Mouse (Mus musculus) A20 (cell line): ENCODE data around the gene Mpi.
A peak's percentile ranks its signal among the peaks of the same experiment; 100 is the strongest.

ENCODE experiments used
- DNase-seq: peaks from one replicate; pipeline ENCODE4 v3.0.0-alpha.2; 2011; ENCODE audit warnings: low read depth, low spot score

Mpi gene

DNA sequence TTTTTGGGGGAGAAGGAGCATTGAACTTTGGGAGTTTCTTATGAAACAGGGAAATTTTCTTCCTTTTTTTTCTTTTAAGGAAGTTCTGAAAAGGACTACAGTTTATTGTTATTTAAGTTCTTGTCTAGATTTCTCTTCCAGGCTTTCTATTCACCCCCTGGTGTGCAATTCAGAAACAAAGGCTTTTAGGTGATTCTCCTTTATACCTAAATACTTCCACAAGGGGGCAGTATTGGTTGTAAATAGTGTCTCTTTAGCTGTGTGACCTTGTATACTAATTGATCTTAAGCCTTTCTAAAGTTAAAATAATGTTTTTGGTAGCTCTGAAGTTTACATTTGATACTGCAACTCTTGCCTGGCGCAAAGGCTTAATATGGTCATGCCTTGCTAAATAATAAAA is 28.8 kb downstream of the Mpi start:
- DNase-seq = peak; percentile 78

- peak; percentile 41 for DNase-seq
These were observed 29.7 kb downstream of the Mpi start for GRCm38 (mm10) chr9:57522861-57523246.

GRCm38 (mm10) chr9:57522114-57522860 is 30.3 kb downstream of the Mpi start:
- DNase-seq = peak; percentile 54

- peak; percentile 94 for DNase-seq
These were observed 31.3 kb downstream of the Mpi start, which contains the start of gene Cox5a for GRCm38 (mm10) chr9:57521056-57521911. TSS of gene Cox5a (plus strand) at chr9:57521274.

- DNase-seq = peak; percentile 49
These were observed 32.0 kb downstream of the Mpi start for GRCm38 (mm10) chr9:57520375-57521055.

DNA sequence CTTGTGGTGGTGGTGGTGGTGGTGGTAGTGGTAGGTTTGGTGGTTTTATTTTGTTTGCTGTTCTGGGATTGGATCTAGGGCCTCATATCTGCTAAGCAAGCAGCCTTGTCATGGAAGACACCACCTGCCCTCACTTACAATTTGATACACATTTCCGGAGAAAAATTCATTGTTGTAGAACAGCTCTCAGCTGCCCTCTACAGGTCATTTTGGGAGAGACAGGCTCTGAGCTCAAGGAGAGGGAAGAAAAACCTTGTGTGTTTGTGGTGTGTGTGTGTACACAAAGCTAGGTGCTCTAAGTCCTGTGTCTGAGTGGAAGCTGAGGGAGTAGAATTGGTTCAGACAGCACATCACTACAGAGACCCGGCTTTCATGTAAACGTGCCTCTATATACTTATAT is 35.5 kb downstream of the Mpi start:
- peak; percentile 79 for DNase-seq

DNA sequence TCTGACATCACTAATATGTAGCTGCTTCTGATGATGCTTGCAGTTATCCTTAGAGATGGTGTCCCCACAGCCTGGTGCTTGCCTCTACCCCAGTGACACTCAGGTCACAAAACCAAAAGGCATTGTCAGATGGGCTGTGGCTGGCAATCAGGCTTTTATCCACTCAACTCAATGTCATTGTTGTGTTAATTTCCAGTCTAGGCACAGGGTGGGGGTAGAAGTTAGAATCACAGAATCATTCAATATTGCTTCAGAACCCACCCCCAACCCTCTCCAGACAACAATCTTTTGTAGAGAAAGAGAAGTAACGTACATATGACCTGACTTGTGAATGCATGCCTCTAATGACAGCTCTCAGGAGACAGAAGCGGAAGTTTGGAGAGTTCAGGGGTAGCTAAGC is 42.0 kb downstream of the Mpi start:
- no peak for DNase-seq

GRCm38 (mm10) chr9:57505700-57506099 is 46.9 kb downstream of the Mpi start:
- no peak for DNase-seq

GRCm38 (mm10) chr9:57504891-57505290 is 47.7 kb downstream of the Mpi start:
- no peak for DNase-seq

GRCm38 (mm10) chr9:57504381-57504700 is 48.2 kb downstream of the Mpi start:
- DNase-seq = no peak

DNA sequence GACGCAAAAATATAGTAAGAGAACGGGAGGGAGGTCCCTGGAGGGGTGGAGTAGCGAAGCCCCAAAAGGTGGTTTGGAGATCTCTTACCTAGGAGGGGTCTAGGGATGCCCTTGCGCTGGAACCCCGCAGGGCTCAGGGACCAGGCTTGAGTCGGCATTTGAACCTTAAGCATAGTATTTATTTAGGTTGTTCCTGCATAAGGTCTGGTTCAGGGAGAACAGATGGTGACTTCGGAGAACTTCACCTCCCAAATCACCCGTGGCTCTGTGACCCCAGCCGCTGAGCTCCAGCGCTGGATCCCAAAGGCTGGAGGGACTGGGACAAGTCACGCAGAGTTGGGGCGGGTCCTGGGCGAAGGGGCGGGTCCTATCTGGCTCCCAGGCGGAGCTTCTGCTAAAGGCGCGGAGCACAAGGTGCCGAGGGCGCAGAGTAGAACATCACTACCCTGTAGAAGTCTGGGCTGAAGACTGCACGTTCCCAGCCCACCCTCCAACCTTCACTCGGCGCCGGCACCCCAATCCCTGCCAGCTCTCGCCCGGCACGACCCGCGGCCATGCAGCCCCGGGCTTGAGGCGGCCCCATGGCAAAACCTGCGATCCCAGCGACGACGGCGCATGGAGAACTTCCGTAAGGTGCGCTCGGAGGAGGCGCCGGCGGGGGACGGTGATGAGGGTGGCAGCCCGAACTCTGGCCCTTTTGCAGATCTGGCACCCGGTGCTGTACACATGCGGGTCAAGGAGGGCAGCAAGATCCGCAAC is 48.8 kb downstream of the Mpi start, which contains the start of gene Rpp25:
Gene Rpp25, plus strand, starts transcription at position 405 of the 759 bp plus-strand sequence.
- DNase-seq = no peak

DNA sequence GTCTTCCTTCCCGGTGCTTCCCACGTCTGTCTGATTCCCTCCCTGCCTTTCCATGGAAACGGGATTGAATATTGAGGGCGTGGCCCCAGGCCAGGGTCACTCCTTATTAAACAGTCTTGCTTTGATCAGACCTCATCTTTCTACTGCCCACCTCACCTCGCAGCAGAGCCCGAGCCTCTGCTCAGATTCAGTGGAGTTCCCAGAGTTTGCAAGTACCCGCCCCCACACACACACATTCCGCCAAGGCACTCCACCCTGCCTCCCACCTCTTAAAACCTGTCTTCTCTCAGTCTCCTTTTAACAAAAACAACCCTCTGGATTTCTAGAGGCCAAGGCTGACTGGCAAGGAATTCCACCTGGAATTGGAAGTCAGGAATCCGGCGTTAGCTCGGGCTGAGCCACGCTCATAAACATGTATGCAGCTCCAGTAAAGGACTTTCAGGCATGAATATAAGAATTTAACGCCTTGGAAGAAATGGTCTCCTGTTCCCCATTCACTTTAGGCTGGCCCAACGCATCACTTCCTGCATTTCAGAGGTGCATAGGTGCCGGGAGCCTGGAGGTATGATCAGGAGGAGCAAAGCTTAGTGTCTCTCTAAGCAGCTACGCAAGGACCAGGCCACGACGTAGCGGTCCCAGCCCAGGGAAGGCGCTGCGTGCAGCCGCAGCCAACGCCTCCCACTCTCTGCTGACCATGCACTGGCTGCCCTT is 49.5 kb downstream of the Mpi start:
- no peak for DNase-seq

GRCm38 (mm10) chr9:57501861-57502260 is 50.7 kb downstream of the Mpi start:
- peak; percentile 24 for DNase-seq

DNA sequence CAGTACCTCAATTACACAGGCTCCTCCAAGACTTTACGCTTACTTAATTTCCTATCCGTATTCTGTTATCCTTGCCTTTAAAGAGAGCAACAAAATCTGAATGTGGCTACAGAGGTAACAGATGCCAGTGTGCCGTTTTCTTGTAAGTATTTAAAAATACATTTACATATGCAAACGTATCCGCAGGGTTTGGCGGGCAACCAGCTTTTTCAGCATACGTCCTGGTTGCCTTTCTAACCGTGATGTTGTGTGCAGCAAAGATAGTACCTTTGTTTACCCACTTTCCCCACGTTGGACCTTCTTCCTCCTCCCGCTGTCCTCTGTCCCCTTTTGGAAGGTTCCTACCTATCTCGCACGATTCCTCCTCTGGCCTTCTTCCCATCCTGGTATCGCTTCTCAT is 51.1 kb downstream of the Mpi start:
- DNase-seq = peak; percentile 24

DNA sequence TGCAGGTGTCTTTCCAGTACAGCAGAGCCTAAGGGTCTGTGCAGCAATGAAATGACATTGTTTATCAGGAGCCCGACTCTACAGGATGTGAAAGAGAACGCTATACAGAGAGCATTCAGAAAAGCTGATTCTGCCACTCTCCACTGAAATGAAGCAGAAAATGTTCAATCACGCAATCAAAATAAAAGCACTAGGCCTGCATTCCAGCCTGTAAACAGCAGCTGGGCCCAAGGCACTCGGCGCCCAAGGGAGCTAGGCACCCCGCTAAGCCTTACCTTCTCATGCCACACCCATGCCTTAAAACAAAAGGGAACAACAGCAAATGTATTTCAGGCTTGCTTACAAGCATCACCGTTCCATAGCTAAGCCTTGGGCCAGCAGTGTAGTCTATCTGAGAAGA is 54.0 kb downstream of the Mpi start:
- no peak for DNase-seq

DNA sequence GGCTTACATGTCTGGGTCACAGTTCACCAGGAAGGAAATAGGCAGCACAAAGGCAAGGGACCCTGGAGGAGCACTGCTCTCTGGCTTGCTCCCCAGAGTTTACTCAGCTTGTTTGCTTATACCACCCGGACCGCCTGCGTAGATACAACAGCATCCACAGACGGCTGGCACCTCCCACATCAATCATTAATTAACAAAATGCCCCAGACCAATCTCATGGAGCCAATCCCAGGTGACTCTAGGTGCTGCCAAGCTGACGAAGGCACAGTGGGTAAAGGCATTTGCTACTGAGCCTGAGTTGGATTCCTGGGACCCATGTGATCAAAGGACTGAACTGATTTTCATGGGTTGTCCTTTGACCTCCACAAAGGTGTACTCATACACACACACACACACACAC is 55.3 kb downstream of the Mpi start:
- DNase-seq = no peak

GRCm38 (mm10) chr9:57494970-57495369 is 57.6 kb downstream of the Mpi start:
- DNase-seq = no peak
